Mouse (Mus musculus): ENCODE results near the gene Hoxd11.

GRCm38 (mm10) chr2:74672481-74673362, 6.6 kb upstream of the Hoxd11 start:
- TF ChIP-seq CTCF (IDR thresholded peaks at IDR 0.05; ENCODE audit: insufficient read depth, low read depth, low read length) (peak; percentile 40; the same call in 1 of the 2 replicates), POLR2A (IDR thresholded peaks at IDR 0.05; ENCODE audit: insufficient read depth, low read depth, low read length) (no peak)
